ENCODE assay signal across 14 mouse cellular contexts in the genomic region with DNA sequence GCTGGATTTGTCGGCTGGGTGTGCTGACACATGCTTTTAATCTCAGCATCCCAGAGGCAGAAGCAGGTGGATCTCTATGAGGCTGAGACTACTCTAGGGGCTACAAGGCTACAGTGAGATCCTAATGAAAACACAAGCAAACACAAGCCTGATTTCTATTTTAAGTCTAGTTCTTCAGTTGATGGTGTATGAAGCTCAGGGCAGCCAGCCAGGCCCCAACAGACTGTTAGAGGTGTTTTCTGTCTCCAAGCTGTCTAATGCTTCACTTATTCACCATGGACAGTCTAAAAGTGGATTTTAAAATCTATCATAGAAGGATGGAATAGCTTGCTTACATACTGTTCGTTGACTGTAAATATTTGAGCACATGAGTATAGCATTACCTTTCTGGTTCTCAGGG. TPM values are rescaled to one million over a fixed set of nuclear protein-coding genes. Genes with fewer than 3 reads are reported as not detected.
DNase-seq lines count a peak whose midpoint lies in the region.
"Had no signal": no experiment of that assay in that cellular context is flagged by ENCODE, and none has a peak within 500 bp of the region (broad histone marks: within the 10 kb centered on the region; RNA-seq: fewer than 3 reads in every experiment).

No protein-coding gene starts in this region.

- intact Hi-C loops in left cerebral cortex, postnatal 14 days (cut with DNase I): no loop called here
- intact Hi-C loops in left cerebral cortex, postnatal 36 days (cut with DNase I): no loop called here

- DNase-seq in cerebellum, adult 18-20 months: peak; percentile 18 to 25
- no peak for DNase-seq in cerebellum, postnatal 4 days (ENCODE audit: low spot score in 2 of 2)
- DNase-seq in cerebellum, postnatal 36 days: peak; percentile 38 to 50
- no peak for DNase-seq in cerebellum, adult 11 months
- DNase-seq in left cerebral cortex, postnatal 14 days (ENCODE audit: low spot score in 2 of 2): peak; percentile 15 to 22
- no peak for DNase-seq in left cerebral cortex, postnatal 36 days (ENCODE audit: low spot score in 2 of 2)
- DNase-seq in lung, postnatal 25 days (ENCODE audit: low spot score): no peak
- DNase-seq: adrenal gland, postnatal 10 days; B cell, adult 2 months; embryo, embryonic 11 days; gastrocnemius, adult 2 months; gastrocnemius, postnatal 25 days; heart, postnatal 10 days; heart, postnatal 4 days had no signal

RNA-seq across cellular contexts. Expression of a gene that starts 15.0 kb away (rescaled TPM):
- 10 to 100 TPM; 26.4 to 29.1 TPM for total RNA-seq in left cerebral cortex, postnatal 14 days (2021)
- total RNA-seq in left cerebral cortex, postnatal 36 days (2021): 10 to 100 TPM; 27.5 to 30.3 TPM

RNA-seq across cellular contexts. Expression of a gene that starts 19.2 kb away (rescaled TPM):
- total RNA-seq in left cerebral cortex, postnatal 14 days (2021): under 1 TPM; 0.32 to 0.33 TPM
- total RNA-seq in left cerebral cortex, postnatal 36 days (2021): under 1 TPM; 0.18 to 0.20 TPM
- total RNA-seq: gastrocnemius, adult 2 months; gastrocnemius, postnatal 25 days had no signal

RNA-seq across cellular contexts. Expression of a gene that starts 45.5 kb away (rescaled TPM):
- 1 to 10 TPM; 3.6 to 4.9 TPM for total RNA-seq in left cerebral cortex, postnatal 14 days (2021)
- 1 to 10 TPM; 4.7 to 5.2 TPM for total RNA-seq in left cerebral cortex, postnatal 36 days (2021)

RNA-seq across cellular contexts. Expression of a gene that starts 45.6 kb away (rescaled TPM):
- total RNA-seq in left cerebral cortex, postnatal 14 days (2021): 10 to 100 TPM; 22.4 to 28.4 TPM
- total RNA-seq in left cerebral cortex, postnatal 36 days (2021): 10 to 100 TPM; 27.1 to 31.8 TPM

Comparison
In these comparisons a context has a peak if more than half of its experiments do, and no peak if none do; other contexts are left out.
1. DNase-seq: peak in cerebellum, adult 18-20 months (2 of 2), cerebellum, postnatal 36 days (2 of 2) and left cerebral cortex, postnatal 14 days (2 of 2); none in cerebellum, postnatal 4 days (0 of 2), cerebellum, adult 11 months (single experiment), left cerebral cortex, postnatal 36 days (0 of 2) and lung, postnatal 25 days (single experiment).